Mouse (Mus musculus): Measurements from ENCODE around the gene Ddx42.
"Not testable (repeated sequence)": the region's sequence is repeated elsewhere in the genome, so short reads cannot be mapped to it uniquely, and the experiment has no call there.

Gene Ddx42

GRCm38 (mm10) chr11:106201337-106202122 lies 15.2 kb upstream of the Ddx42 start:
- DNase-seq, result no peak

GRCm38 (mm10) chr11:106202123-106202465 lies 14.6 kb upstream of the Ddx42 start, which contains the start of gene Strada:
Gene Strada, minus strand, starts transcription at chr11:106202168.
- DNase-seq, result no peak

- no peak for DNase-seq
Measured at GRCm38 (mm10) chr11:106212771-106213170, 4.0 kb upstream of the Ddx42 start.

GRCm38 (mm10) chr11:106214856-106215255 lies 1.9 kb upstream of the Ddx42 start:
- DNase-seq, result no peak

- no peak for DNase-seq
Measured at GRCm38 (mm10) chr11:106215450-106215859, 1.3 kb upstream of the Ddx42 start.

GRCm38 (mm10) chr11:106215927-106216729 lies 598 bp upstream of the Ddx42 start, which contains the start of gene Ccdc47:
Gene Ccdc47, minus strand, starts transcription at chr11:106216344.
- DNase-seq, result peak; percentile 97

- no peak for DNase-seq
Measured at GRCm38 (mm10) chr11:106220603-106221002, 3.9 kb downstream of the Ddx42 start.

GRCm38 (mm10) chr11:106233978-106234377 lies 17.3 kb downstream of the Ddx42 start:
- not testable (repeated sequence) for DNase-seq

GRCm38 (mm10) chr11:106246834-106247233 lies 30.1 kb downstream of the Ddx42 start:
- no peak for DNase-seq

- no peak for DNase-seq
Measured at GRCm38 (mm10) chr11:106249326-106249725, 32.6 kb downstream of the Ddx42 start.

GRCm38 (mm10) chr11:106254767-106255166 lies 38.0 kb downstream of the Ddx42 start:
- no peak for DNase-seq

GRCm38 (mm10) chr11:106255174-106255573 lies 38.4 kb downstream of the Ddx42 start:
- DNase-seq, result no peak

- peak; percentile 99 for DNase-seq
Measured at GRCm38 (mm10) chr11:106255685-106256451, 39.1 kb downstream of the Ddx42 start, which contains the start of the genes Ftsj3 and Psmc5. Gene Ftsj3, minus strand, starts transcription at chr11:106256079. Gene Psmc5, plus strand, starts transcription at chr11:106256154.

GRCm38 (mm10) chr11:106256775-106257174 lies 40.0 kb downstream of the Ddx42 start:
- DNase-seq, result peak; percentile 64

- no peak for DNase-seq
Measured at GRCm38 (mm10) chr11:106260826-106261450, 44.2 kb downstream of the Ddx42 start.

- no peak for DNase-seq
Measured at GRCm38 (mm10) chr11:106263963-106264362, 47.2 kb downstream of the Ddx42 start.

- DNase-seq, result no peak
Measured at GRCm38 (mm10) chr11:106264988-106265387, 48.3 kb downstream of the Ddx42 start.

GRCm38 (mm10) chr11:106265570-106265969 lies 48.8 kb downstream of the Ddx42 start:
- DNase-seq, result no peak

- DNase-seq, result no peak
Measured at GRCm38 (mm10) chr11:106266431-106266830, 49.7 kb downstream of the Ddx42 start.

- DNase-seq, result peak; percentile 63
Measured at GRCm38 (mm10) chr11:106267311-106267852, 50.7 kb downstream of the Ddx42 start.

- no peak for DNase-seq
Measured at GRCm38 (mm10) chr11:106267871-106268270, 51.1 kb downstream of the Ddx42 start.

All from kidney, postnatal 10 days (tissue).